Mouse (Mus musculus) midbrain, embryonic 10.5 days (tissue): Measurements from ENCODE around the gene Clasp1. TPM values are rescaled to one million over a fixed set of nuclear protein-coding genes. Genes with fewer than 3 reads are reported as not detected.

Experiments used
- DNase-seq: peaks from one replicate; pipeline ENCODE4 v3.0.0-alpha.2; 2017; ENCODE audit warnings: low spot score
- H3K27ac ChIP-seq: fragments of 300-500 bp; sonication (generic); replicated peaks from 2 replicates; pipeline ENCODE4 v1.5.1; 2016; ENCODE audit warnings: mild to moderate bottlenecking
- H3K27me3 ChIP-seq: fragments of 300-500 bp; sonication (generic); 2 replicates; pipeline ENCODE4 v1.6.1; 2016; ENCODE audit warnings: low read depth, mild to moderate bottlenecking; ENCODE audit not compliant: poor library complexity, severe bottlenecking
- H3K36me3 ChIP-seq: fragments of 300-500 bp; sonication (generic); 2 replicates; pipeline ENCODE4 v1.6.1; 2016; ENCODE audit warnings: mild to moderate bottlenecking, moderate library complexity
- H3K4me1 ChIP-seq: fragments of 300-500 bp; sonication (generic); 2 replicates; pipeline ENCODE4 v1.6.1; 2016
- H3K4me3 ChIP-seq: fragments of 300-500 bp; sonication (generic); 2 replicates; pipeline ENCODE4 v1.5.1; 2016; ENCODE audit warnings: mild to moderate bottlenecking, moderate library complexity
- H3K9me3 ChIP-seq: fragments of 300-500 bp; sonication (generic); replicated peaks from 2 replicates; pipeline ENCODE4 v1.6.1; 2016; ENCODE audit warnings: mild to moderate bottlenecking
- WGBS: fragments of 180-500 bp; shearing (Covaris S2); methylation state at CpG from one replicate; pipeline ENCODE4 v1.1.7; 2016; 5-methylcytosine and 5-hydroxymethylcytosine counted together
- polyA plus RNA-seq: library from polyadenylated mRNA; unstranded; fragments of >200 nt; fragmentation: Nextera tagmentation; extraction: Ambion mirVana; gene quantifications from 2 replicates; pipeline ENCODE4 v1.2.1, GENCODE M21; 2016

The Clasp1 gene
- polyA plus RNA-seq, 1 experiment from 2014 or later, result 87.3 TPM

- no peak overlapping the region for H3K4me3 ChIP-seq
- DNase-seq, result no peak
- no peak overlapping the region for H3K27ac ChIP-seq
- peaks cover 9% of the 10 kb centered on the region for H3K4me1 ChIP-seq
- H3K27me3 ChIP-seq, result no peaks in the 10 kb centered on the region
- H3K36me3 ChIP-seq, result no peaks in the 10 kb centered on the region
- no peaks in the 10 kb centered on the region for H3K9me3 ChIP-seq
- WGBS, result 72% methylated on average over 2 of the region's 2 CpGs
These were observed 253.6 kb downstream of the Clasp1 start for GRCm38 (mm10) chr1:118642296-118642999.

GRCm38 (mm10) chr1:118643138-118643979 lies 254.5 kb downstream of the Clasp1 start:
- DNase-seq, result no peak
- Histone ChIP-seq H3K4me3 (no peak overlapping the region), H3K9me3 (no peaks in the 10 kb centered on the region), H3K4me1 (peaks cover 9% of the 10 kb centered on the region), H3K36me3 (no peaks in the 10 kb centered on the region), H3K27ac (no peak overlapping the region), H3K27me3 (no peaks in the 10 kb centered on the region)
- 71% methylated on average over 9 of the region's 9 CpGs for WGBS

GRCm38 (mm10) chr1:118645701-118646100 lies 256.8 kb downstream of the Clasp1 start:
- Histone ChIP-seq H3K27ac (no peak overlapping the region), H3K36me3 (no peaks in the 10 kb centered on the region), H3K4me3 (no peak overlapping the region), H3K4me1 (peaks cover 15% of the 10 kb centered on the region), H3K27me3 (no peaks in the 10 kb centered on the region), H3K9me3 (no peaks in the 10 kb centered on the region)
- no peak for DNase-seq
- 60% methylated on average over 4 of the region's 4 CpGs for WGBS

- no peaks in the 10 kb centered on the region for H3K9me3 ChIP-seq
- H3K4me3 ChIP-seq, result no peak overlapping the region
- no peak for DNase-seq
- no peak overlapping the region for H3K27ac ChIP-seq
- 30% methylated on average over 3 of the region's 3 CpGs for WGBS
- peaks cover 15% of the 10 kb centered on the region for H3K4me1 ChIP-seq
- no peaks in the 10 kb centered on the region for H3K36me3 ChIP-seq
- H3K27me3 ChIP-seq, result no peaks in the 10 kb centered on the region
These were observed 259.2 kb downstream of the Clasp1 start for GRCm38 (mm10) chr1:118648015-118648414.

GRCm38 (mm10) chr1:118649933-118650770 lies 261.3 kb downstream of the Clasp1 start:
- no peaks in the 10 kb centered on the region for H3K36me3 ChIP-seq
- no peak for DNase-seq
- 0 out of 2 replicates have a peak overlapping the region, but pooled peaks have one; percentile 28 for H3K27ac ChIP-seq
- H3K4me1 ChIP-seq, result peaks cover 11% of the 10 kb centered on the region
- no peaks in the 10 kb centered on the region for H3K9me3 ChIP-seq
- no peaks in the 10 kb centered on the region for H3K27me3 ChIP-seq
- 84% methylated on average over 9 of the region's 9 CpGs for WGBS
- H3K4me3 ChIP-seq, result no peak overlapping the region

GRCm38 (mm10) chr1:118650771-118651080 lies 261.9 kb downstream of the Clasp1 start:
- H3K27me3 ChIP-seq, result no peaks in the 10 kb centered on the region
- H3K9me3 ChIP-seq, result no peaks in the 10 kb centered on the region
- WGBS, result 58% methylated on average over 3 of the region's 3 CpGs
- DNase-seq, result no peak
- no peaks in the 10 kb centered on the region for H3K36me3 ChIP-seq
- H3K4me1 ChIP-seq, result peaks cover 11% of the 10 kb centered on the region
- H3K4me3 ChIP-seq, result no peak overlapping the region
- 0 out of 2 replicates have a peak overlapping the region, but pooled peaks have one; percentile 28 for H3K27ac ChIP-seq

GRCm38 (mm10) chr1:118658716-118659115 lies 269.9 kb downstream of the Clasp1 start:
- no peak for DNase-seq
- Histone ChIP-seq H3K27me3 (no peaks in the 10 kb centered on the region), H3K4me3 (no peak overlapping the region), H3K27ac (no peak overlapping the region), H3K4me1 (no peaks in the 10 kb centered on the region), H3K9me3 (no peaks in the 10 kb centered on the region), H3K36me3 (no peaks in the 10 kb centered on the region)
- 78% methylated on average over 6 of the region's 6 CpGs for WGBS

GRCm38 (mm10) chr1:118660880-118661465 lies 272.1 kb downstream of the Clasp1 start:
- no peaks in the 10 kb centered on the region for H3K27me3 ChIP-seq
- H3K36me3 ChIP-seq, result no peaks in the 10 kb centered on the region
- H3K9me3 ChIP-seq, result no peaks in the 10 kb centered on the region
- H3K4me3 ChIP-seq, result no peak overlapping the region
- no peak for DNase-seq
- no peak overlapping the region for H3K27ac ChIP-seq
- WGBS, result 80% methylated on average over 3 of the region's 3 CpGs
- H3K4me1 ChIP-seq, result no peaks in the 10 kb centered on the region

Other genes starting within 250 kb of the Clasp1 start
- 0.12 and 0.16 TPM in 2 replicates for gene Gm29106, start 212.5 kb upstream of the Clasp1 start, polyA plus RNA-seq
- gene Tsn, start 77.3 kb upstream of the Clasp1 start, polyA plus RNA-seq, result 403 and 418 TPM in 2 replicates
- 93.0 and 105 TPM in 2 replicates for gene Nifk, start 67.2 kb upstream of the Clasp1 start, polyA plus RNA-seq
- 0.06 and 0.20 TPM in 2 replicates for gene Tfcp2l1, start 238.9 kb downstream of the Clasp1 start, polyA plus RNA-seq